Mouse (Mus musculus): ENCODE data around the gene Numa1.

DNA sequence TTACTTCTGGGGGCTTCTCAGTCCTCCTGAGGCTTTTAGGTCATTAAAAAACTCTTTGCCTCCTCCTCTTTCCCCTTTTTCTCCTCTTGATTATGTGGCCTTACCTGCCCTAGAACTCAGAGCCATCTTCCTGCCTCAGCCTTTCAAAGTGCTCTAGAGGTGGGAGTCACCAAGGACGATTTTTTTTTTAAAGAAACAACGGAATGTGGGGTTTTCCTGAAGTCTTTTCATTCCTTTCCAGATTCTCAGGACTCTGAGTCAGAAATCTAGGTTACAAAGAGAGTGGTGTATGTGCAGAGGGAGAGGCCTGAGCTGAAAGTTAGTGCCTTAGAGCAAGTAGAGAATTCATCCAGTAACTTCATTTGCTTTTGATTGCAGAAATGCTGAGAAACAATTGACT lies 37.8 kb downstream of the Numa1 start:
- TF ChIP-seq POLR2A (IDR thresholded peaks at IDR 0.05; ENCODE audit: low read depth, low read length) (no peak), CTCF (conservative IDR thresholded peaks at IDR 0.05; ENCODE audit: insufficient read depth, insufficient read length, low read depth, low read length) (no peak)
